Mouse (Mus musculus): ENCODE measurements around the gene Meioc.

GRCm38 (mm10) chr11:102627171-102627931 is 36.2 kb upstream of the Meioc start:
- no peak for TF ChIP-seq CTCF (IDR thresholded peaks at IDR 0.05; ENCODE audit: borderline replicate concordance, insufficient read depth, low read length)
- no peak for TF ChIP-seq POLR2A (IDR thresholded peaks at IDR 0.05; ENCODE audit: low read depth, low read length)
